Mouse (Mus musculus) MEL (cell line): ENCODE results near the gene Ccdc82.

Experiments used
- BHLHE40 ChIP-seq: IDR thresholded peaks from 2 replicates; pipeline ENCODE4 v1.6.1; 2012; ENCODE audit warnings: low read depth, mild to moderate bottlenecking, inconsistent platforms, low read length, improper control_type of control experiment, borderline replicate concordance
- CTCF ChIP-seq, 3 experiments: IDR thresholded peaks in 2 of 3; conservative IDR thresholded peaks in 1 of 3; 2 replicates each; pipeline ENCODE4 v1.5.1; 2011 to 2012; ENCODE audit warnings: low read length in 3 of 3, low read depth in 2 of 3, mild to moderate bottlenecking in 2 of 3, improper control_type of control experiment in 1 of 3, inconsistent platforms in 1 of 3, mixed read lengths in 1 of 3, moderate library complexity in 1 of 3; ENCODE audit not compliant: control insufficient read depth in 1 of 3, insufficient read depth in 1 of 3, poor library complexity in 1 of 3, severe bottlenecking in 1 of 3
- EP300 ChIP-seq, 2 experiments: IDR thresholded peaks; 2 replicates each; pipeline ENCODE4 v1.6.1; 2011; ENCODE audit warnings: improper control_type of control experiment in 2 of 2, low read length in 2 of 2, low read depth in 1 of 2, mild to moderate bottlenecking in 1 of 2
- ETS1 ChIP-seq: IDR thresholded peaks from 2 replicates; pipeline ENCODE4 v1.6.1; 2012; ENCODE audit warnings: low read depth, mild to moderate bottlenecking, inconsistent platforms, low read length, improper control_type of control experiment, moderate library complexity
- POLR2A ChIP-seq, 2 experiments: IDR thresholded peaks; 2 replicates each; pipeline ENCODE4 v1.6.1; 2011 to 2012; ENCODE audit warnings: low read length in 2 of 2, mild to moderate bottlenecking in 2 of 2, control low read depth in 1 of 2, improper control_type of control experiment in 1 of 2, low read depth in 1 of 2, moderate library complexity in 1 of 2; ENCODE audit not compliant: control insufficient read depth in 1 of 2, insufficient read depth in 1 of 2, poor library complexity in 1 of 2

DNA sequence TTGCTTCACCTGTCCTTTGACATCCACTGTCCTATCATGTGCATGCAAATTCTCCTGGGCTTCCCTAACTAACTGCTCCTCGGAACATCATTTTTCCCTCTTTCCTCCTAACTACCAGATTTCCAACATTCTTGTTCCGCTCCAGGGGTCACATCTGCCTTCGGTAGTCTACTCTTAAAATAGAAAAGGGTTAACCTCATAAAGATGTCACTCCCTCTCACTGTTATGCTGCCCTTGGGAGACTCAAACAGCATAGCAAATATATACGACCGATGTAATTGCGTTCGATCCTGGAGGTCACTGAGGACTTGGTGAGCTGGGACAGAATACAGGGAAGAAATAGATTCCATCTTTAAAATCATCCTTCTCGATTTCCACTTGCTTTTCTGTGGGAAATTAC, 62.0 kb downstream of the Ccdc82 start:
- TF ChIP-seq EP300 (IDR thresholded peaks at IDR 0.05; ENCODE audit: low read depth in 1 of 2, low read length in 2 of 2) (no peak), POLR2A (IDR thresholded peaks at IDR 0.05; ENCODE audit: control insufficient read depth in 1 of 2, insufficient read depth in 1 of 2, low read depth in 1 of 2, low read length in 2 of 2, poor library complexity in 1 of 2) (no peak), CTCF (IDR thresholded peaks at IDR 0.05 in 2 of 3, conservative IDR thresholded peaks at IDR 0.05 in 1 of 3; ENCODE audit: control insufficient read depth in 1 of 3, insufficient read depth in 1 of 3, low read depth in 2 of 3, low read length in 3 of 3, poor library complexity in 1 of 3, severe bottlenecking in 1 of 3) (no peak), ETS1 (no peak), BHLHE40 (no peak)
